Mouse (Mus musculus): ENCODE measurements around the gene Sipa1l1.

DNA sequence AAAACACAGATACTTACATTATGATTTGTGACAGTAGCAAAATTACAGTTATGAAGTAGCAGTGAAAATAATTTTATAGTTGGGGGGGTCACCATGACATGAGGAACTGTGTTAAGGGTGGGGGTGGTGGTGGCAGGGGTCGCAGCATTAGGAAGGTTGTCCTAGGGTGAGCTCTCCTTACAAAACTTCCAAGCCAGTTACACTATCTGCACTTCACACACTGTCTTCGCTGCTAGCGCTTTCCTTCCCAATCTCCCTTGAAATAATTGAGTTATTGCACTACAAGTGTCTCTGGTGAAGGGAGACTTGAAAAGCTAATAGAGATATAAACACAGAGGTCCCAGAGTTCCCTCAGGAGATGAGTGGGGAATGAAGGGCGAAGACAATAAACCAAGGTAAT lies 329.6 kb downstream of the Sipa1l1 start:
- TF ChIP-seq ELF1 (IDR thresholded peaks at IDR 0.05; ENCODE audit: low read depth, low read length) (no peak), HCFC1 (IDR thresholded peaks at IDR 0.05; ENCODE audit: low read depth, low read length) (no peak), POLR2A (IDR thresholded peaks at IDR 0.05; ENCODE audit: low read depth, low read length) (no peak), GABPA (IDR thresholded peaks at IDR 0.05; ENCODE audit: insufficient replicate concordance, low read depth, low read length) (no peak), CTCF (conservative IDR thresholded peaks at IDR 0.05 in 1 of 2, IDR thresholded peaks at IDR 0.05 in 1 of 2; ENCODE audit: low read depth in 2 of 2, low read length in 2 of 2) (no peak)
